Mouse (Mus musculus): Measurements from ENCODE around the gene Pde4b.

Gene Pde4b

GRCm38 (mm10) chr4:102539598-102540180, 452.3 kb downstream of the Pde4b start:
- DNase-seq (ENCODE audit: low spot score), result no peak

DNA sequence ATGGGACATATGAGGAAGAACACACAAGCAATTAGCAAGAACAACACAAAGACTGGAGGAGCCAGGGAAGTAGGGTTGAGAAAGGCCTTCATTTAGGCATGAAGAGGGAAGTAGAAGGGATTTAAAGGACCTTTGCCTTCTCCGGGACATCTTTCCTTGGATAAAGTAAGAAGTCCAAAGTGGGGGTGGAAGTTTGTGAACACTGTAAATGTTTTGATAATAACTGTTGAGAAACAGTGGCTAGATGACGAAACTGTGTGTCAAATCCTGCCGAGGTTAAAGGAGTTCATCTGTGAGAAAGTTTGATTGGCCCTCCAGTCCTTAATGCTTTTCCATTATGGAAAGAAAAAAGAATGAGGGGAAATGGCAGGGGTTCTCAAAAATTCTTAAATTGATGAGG, 455.6 kb downstream of the Pde4b start:
- DNase-seq (ENCODE audit: low spot score), result no peak

DNA sequence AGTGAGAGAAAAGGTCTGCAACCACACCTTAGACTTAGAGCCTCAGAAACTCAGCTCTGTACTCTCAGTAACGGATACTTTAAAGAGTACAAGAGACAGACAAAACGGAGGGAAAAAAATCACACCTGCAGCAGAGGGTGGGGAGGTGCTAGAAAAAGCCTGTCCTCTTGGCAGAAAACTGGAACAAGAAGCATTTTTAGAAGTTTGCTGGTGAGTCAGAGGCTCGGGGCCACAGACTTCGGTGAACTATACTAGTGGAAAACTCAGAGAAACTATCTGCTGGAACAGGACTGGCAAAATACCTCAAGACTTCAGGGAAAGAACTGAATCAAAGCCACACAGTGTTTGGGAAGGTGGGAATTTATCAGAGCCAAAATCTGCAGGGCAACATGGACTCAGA, 457.9 kb downstream of the Pde4b start:
- no peak for DNase-seq (ENCODE audit: low spot score)

GRCm38 (mm10) chr4:102555566-102555965, 468.2 kb downstream of the Pde4b start:
- no peak for DNase-seq (ENCODE audit: low spot score)

DNA sequence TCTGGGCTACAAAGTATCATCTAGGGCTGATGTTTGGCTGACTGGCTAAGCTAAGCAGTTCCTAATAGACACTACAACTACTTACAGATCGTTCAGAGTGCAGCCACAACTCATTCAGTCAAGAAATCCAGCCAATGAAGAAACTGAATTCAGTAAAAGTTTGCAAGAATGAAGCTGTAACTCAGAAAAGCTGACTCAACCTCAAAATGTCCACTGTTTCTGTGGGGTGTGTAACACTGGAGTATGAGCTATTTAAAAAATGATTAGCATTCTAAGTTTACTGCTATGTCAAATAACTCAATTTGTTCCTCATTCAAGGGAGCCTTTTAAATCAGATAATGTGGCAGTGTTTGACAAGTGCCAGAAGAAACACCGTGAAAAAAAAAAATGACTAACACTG, 469.7 kb downstream of the Pde4b start:
- no peak for DNase-seq (ENCODE audit: low spot score)

- DNase-seq (ENCODE audit: low spot score), result no peak
These were observed 470.3 kb downstream of the Pde4b start for GRCm38 (mm10) chr4:102557508-102558220.

GRCm38 (mm10) chr4:102558328-102558727, 471.0 kb downstream of the Pde4b start:
- DNase-seq (ENCODE audit: low spot score), result no peak

DNA sequence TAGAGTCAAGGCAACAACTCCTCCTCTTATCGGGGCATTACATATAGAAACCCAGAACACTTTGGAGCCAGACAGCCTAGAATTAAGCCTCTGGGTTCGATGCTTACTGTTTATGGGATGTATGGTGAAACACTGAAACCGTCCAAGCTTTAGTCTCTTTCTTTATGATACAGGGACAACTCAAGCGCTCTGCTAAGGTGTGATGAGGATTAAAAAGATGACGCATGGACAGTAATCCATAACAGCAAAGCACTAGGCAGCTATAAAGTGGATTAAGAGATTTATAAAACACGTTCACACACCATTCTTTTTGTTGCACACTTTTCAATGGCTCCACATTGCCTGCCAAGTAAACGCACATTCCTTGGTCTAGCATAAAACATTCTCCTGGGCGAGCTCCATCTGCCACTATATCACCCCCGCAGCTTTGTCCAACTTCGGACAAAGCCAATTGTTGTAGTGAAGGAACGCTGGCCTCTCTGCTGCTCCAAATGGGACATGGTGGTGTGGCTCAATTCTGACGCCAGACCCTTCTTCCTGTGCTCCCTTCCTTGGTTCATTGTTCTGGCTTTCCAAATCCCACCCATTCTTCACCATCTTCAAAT, 473.4 kb downstream of the Pde4b start:
- DNase-seq (ENCODE audit: low spot score), result no peak

GRCm38 (mm10) chr4:102563273-102563855, 476.0 kb downstream of the Pde4b start:
- no peak for DNase-seq (ENCODE audit: low spot score)

- DNase-seq (ENCODE audit: low spot score), result no peak
These were observed 476.9 kb downstream of the Pde4b start for GRCm38 (mm10) chr4:102564286-102564685.

DNA sequence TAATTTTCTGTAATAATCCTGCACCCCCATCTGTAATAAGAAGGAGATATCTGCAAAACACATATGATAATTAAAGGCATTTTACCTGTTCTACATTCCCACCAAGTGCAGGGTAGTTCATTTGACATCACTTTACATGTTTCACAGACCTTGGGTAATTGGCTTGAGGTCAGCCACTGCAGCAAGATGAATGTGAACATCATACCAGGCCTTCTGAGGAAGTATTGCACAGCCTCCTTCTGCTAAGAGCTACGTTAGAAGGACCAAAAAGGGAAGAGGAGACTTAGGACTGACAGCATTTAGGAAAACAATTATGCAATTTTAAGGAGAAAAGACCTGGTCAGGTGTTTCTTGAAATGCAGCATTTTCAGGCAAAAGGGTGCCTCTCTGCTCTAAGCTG, 479.1 kb downstream of the Pde4b start:
- no peak for DNase-seq (ENCODE audit: low spot score)

- DNase-seq (ENCODE audit: low spot score), result no peak
These were observed 479.8 kb downstream of the Pde4b start for GRCm38 (mm10) chr4:102567111-102567510.

DNA sequence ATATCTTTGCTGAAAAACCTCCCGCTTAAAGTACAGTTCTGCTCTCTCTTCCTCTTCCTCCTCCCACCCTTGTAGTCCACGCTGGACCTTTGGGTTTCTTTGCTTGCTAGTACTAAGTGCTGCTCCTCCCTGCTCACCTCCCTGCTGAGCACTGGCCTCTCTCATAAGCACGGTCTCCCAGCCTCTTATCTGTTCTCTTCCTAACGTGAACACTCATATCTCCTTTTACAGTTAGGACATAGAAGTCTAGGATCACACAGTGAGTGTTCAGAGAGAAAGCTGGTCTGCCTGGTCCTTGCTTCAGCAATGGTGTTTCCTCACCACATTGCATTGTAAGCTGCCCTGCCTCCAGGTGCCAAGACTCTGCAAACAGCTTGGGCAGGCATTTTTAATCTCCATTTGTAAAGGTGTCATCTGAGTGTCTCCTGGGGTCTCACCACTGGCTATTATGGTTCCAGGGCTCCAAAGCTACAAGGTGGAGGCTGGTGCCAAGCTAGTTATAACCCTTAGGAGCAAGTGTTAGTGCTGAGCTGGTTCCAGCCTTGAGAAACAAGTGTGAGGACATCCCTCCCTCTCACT, 480.4 kb downstream of the Pde4b start:
- DNase-seq (ENCODE audit: low spot score), result no peak

DNA sequence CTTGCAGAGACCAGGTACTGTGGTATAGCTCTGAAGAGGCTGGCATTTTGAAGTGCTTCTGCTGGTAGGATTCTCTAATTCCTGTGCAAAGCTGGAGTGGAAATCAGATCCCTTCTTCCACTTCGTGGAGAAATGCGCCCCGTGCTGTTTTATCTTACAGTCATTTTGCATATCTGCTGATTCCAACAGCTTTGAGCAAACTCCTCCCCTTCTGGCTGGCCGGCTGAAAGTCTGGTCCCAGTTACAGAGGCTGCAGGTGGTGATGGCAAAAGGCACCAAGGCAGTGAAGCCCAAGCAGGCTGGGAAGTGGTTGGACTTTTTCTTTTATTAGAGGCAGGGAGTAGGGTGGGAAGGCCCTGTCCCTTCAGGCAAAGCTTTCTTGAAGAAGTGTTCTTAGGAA, 481.2 kb downstream of the Pde4b start:
- peak; percentile 65 for DNase-seq (ENCODE audit: low spot score)

DNA sequence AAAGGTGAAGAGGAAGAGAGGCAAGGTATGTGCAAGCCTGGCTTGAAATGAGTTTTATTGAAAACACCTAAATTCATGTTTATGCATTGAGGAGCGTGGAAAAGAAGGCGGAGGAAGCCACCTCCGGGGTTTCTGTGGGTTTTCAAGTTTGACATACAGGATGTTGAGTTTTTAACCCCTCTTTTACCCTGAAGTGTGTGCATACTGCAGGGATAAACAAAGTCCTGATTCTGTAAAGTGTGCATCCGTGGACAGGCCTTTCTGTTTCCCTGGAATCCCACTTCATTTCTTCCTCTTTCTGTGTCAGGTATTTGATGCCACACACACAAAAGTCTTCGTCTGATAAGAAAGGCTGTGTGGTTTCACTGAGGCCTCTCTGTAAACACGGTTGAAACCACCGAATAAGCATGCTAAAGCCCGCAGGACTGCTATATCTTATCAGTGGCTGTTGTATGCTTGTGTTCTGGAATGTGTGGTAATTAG, 481.8 kb downstream of the Pde4b start:
- DNase-seq (ENCODE audit: low spot score), result no peak

GRCm38 (mm10) chr4:102569950-102570765, 482.8 kb downstream of the Pde4b start:
- DNase-seq (ENCODE audit: low spot score), result peak; percentile 66

GRCm38 (mm10) chr4:102570766-102571411, 483.5 kb downstream of the Pde4b start:
- no peak for DNase-seq (ENCODE audit: low spot score)

- DNase-seq (ENCODE audit: low spot score), result no peak
These were observed 484.7 kb downstream of the Pde4b start for GRCm38 (mm10) chr4:102572031-102572430.

DNA sequence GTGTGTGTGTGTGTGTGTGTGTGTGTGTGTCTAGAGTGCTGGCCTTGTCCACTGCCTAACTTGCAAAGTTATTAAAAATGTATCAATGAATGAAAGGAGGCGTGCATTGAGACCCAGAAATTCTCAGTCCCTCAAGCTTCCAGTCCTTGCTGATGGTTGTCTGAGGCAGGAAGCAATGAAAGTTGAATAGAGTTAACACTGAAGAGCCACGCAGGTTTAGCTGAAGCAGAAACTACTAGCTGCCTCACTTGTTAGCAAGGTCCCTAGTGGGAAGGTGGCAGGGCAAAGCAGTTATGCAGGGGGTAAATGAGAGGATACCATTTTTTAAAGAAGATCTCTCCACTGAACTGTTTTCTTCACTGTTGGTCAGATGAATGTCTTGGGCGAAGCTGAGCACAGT, 485.2 kb downstream of the Pde4b start:
- no peak for DNase-seq (ENCODE audit: low spot score)

- DNase-seq (ENCODE audit: low spot score), result no peak
These were observed 486.0 kb downstream of the Pde4b start for GRCm38 (mm10) chr4:102573361-102573781.

DNA sequence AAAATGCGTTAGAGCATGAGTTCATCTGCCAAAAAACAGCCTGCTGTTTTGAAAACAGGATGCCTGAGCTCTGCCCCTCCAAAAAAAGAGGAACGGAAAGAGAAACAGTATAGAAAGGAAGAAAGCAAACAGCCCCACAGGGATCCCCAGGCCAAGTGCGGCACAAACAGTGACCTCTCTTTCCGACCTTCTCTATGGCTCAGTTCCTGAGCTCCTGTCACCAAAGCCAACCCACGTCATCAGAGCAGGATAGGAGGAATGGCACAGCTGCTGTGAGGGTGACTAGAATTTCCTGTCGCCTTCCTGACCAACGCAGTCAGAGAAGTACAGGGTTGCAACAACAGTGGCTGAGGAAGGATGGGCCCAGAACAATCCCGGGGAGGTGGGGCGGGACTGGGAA, 486.9 kb downstream of the Pde4b start:
- DNase-seq (ENCODE audit: low spot score), result no peak
